Mouse (Mus musculus) T-helper 1 cell (primary cell): ENCODE data around the gene Aff4.

Experiments used
- in situ Hi-C: fragments of 300-600 bp; cut with MboI, MseI; formaldehyde crosslinking; loops from one replicate; pipeline ENCODE4 v1.15.1; 2025; ENCODE audit warnings: high pct_unique_total_duplicates

The Aff4 gene

DNA sequence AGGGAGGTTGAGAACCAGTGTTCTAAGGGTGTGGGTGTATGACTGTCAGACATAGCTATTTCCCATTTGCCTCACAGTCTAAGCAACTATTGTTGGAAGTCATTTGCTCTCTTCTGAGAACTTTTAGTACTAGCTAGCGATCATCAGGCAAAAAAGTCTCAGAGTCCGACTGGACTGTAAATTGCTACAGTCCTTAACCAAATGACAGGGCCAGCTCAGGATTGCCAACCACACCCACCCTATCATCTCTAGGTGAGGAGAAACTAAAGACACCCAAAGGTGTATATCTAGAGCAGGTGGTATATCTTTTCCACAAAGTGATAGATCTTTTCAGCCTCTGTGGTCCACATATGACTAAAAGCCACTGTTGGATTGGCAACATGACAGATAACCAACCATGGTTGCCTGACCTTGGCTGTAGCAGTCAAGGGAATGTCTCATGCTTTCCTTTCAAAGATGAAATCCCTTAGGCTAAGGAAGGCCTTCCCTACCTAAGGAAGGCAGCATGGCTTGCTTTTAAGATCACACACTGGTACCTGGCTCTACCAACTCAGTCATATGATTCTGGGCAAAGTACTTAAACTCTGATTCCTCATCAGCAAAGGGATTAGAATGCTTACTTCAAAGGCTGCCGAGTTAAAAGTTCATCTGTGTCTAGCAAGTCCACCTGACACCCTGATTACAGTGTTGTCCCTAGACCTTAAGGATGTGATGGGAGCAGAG is 77.5 kb downstream of the Aff4 start:
- in situ Hi-C loops, result no loop called here

DNA sequence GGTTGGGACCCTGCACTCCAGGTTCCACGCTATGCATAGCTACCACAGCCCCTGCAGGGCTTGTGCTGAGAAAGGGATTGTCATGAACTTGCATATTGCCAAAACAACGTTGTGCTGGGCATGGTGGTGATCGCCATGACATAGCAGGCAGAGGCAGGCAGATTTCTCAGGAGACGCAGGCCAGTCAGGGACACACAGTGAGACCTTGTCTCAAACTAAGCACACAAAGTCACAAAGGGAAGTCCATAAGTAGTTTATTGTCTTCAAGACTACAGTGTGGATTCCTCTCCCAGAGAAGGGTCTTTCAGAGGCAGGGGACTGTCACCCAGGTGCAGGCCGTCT is 78.1 kb downstream of the Aff4 start:
- in situ Hi-C loops, result no loop called here

DNA sequence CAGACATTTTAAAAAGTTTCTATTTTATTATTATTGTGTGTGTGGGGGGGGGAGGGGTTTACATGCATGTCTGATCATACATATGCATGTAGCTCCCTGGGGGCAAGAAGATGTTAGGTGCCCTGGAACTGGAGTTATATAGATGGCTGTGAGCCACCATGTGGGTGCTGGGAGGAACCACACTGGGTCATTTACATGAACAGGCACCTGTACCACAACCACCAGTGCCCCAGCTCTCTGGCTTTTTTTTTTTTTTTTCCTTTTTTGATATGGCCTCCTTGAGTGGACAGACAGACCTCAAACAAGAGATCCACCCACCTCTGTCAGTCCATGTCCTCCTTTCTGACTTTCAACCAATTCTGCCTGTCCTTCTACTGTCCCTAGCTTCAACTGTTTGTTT is 78.5 kb downstream of the Aff4 start:
- in situ Hi-C loops, result no loop called here

DNA sequence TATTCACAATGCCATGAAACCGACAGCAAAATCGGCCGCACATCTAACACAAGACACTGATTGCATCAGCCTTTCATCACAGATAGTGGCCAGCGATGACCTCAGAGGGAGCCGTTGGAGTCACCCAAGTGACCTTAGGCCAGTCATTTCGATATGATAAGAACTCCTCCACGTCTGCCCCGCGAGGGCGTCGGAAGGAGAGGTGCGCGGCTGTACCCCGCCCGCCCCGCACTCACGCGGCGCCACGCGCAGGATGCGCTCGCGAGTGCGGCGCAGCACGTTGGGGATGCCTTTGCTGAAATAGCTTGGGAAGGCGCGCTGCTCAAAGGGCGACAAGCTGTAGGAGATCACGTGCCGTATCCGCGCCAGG is 79.7 kb downstream of the Aff4 start:
- in situ Hi-C loops, result no loop called here

DNA sequence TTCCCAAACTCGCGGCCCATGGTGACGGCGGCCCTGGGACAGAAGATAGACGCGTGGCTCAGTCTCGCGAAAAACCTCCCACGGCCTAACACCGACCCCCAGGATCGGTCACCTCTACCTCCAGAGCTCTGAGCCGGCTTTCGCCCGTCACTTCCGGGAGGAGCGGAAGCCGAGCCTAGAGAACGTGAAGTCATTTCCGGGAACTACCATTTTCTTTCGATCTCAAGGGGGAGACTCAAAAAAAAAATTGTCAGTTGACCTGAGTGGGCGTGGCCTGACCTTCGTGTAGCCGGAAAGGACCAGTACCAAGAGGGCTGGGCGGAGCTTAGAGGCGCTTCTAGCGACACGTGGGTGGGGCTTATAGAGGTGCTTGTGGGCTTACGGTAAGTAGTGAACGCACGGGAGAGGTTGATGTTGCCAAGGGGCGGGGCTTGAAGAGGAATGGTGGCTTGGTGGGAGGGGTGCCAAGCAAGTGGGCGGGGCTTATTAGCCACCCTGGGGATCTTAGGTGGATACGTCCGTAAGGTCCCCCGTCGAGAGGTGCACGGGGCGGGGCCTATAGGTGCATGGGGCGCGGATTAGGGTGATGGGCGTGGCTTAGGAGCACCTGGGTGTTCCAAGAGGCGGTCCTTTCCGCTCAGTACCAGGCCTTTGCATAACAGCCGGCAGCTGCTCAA is 80.2 kb downstream of the Aff4 start, which contains the start of the genes Uqcrq and Gdf9:
Uqcrq (minus strand) TSS at position 162 of the 677 bp plus-strand sequence.
Gdf9 (plus strand) TSS at position 354 of the 677 bp plus-strand sequence.
- in situ Hi-C loops, result no loop called here

DNA sequence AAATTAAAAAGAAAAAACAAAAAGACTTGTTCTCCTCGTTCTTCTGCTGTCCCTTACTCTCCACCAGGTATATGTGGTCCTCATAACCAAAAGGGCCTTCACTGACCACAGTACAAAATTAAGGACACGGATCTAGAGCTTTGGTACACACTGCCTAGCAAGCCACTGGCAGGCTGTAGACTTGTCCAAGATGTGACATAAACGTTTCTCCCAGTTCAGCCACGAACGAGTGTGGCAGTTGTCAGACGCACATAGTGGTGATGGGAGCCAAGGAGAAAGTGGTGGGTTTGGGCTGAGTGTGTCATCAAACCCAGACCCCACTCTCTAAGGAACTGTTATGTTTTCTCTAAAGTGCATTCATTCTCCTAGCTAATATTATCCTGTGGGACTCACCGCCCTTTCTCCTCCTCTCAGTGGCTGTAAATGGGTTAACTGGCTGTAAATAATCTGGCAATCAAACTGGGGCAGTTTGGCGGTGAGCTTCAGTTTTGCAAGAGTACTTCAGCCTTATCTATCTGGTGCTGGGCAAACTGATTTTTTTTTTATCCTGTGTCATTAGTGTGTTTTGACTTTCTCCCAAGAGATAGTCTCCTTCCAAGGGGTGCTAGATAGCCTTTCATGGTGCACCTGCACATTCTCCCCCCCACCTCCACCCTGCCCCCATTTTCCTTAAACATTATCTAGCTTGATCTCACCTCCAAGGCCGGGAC is 80.9 kb downstream of the Aff4 start:
- in situ Hi-C loops, result no loop called here

DNA sequence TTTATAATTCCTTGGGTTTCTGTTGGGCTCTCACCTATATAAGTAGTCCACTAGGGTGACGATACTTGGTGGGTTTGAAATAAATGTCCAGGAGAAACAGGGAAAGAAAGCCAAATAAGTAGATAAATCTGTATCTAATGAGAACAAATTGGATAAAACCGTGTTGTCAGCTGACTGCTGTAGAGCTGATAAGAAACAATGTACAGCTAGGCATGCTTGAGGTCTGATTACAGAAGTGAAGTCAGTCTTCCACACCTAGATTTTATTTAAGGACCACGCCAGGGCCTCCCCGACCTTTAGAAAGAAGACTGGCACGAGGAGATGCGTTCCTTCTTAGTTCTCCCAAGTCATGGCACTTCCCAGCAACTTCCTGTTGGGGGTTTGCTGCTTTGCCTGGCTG is 82.4 kb downstream of the Aff4 start:
- in situ Hi-C loops, result no loop called here

DNA sequence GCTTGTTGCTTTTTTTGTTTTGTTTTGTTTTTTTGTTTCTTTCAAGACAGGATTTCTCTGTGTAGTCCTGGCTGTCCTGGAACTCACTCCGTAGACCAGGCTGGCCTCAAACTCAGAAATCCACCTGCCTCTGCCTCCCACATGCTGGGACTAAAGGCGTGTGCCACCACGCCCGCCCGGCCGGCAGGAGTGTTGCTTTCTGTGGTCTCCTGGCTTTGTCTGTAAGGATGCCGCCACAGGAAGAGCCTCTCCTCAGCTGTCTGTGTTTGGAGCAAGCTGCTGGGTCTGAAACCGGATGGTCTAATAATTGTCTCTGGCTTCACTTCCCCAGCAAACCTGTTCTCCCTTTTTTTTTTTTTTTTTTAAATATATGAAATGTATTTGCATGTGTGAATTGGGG is 84.9 kb downstream of the Aff4 start:
- in situ Hi-C loops, result no loop called here

DNA sequence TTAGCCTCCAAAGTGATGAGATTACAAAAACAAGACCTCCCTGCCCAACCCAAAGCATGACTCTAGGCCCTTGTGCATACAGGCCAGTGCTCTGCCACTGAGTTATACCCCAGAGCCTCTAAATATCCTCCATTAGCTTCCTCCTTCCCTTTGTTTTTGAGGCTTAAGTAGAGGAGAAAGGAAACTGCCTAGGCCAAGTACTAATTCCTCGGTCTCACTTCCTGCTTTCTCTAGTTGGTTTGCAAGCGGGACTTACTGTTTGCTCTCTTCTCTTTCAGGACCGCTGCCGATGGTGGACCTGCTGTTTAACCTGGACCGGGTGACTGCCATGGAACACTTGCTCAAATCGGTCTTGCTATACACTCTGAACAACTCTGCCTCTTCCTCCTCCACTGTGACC is 85.7 kb downstream of the Aff4 start:
- in situ Hi-C loops, result no loop called here

DNA sequence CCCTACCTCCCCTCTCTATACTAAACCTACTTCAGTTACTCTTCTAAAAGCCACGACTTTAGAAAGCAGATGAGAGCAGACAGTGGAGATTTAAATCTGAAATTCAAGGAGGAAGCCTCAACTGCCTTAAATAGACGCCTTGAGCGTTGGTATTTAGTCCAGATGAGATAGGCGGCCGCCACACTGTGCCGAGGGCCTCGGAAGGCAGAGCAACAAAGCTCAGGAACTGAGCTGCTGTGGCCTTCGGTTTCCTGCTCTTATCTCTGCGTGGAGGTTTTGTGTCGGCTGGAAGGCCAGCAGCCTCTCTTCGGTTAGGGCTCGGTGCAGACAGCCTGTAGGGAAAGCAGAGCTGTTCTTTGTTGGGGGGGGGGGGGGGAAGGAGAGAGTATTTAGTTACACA is 91.3 kb downstream of the Aff4 start:
- in situ Hi-C loops, result no loop called here

DNA sequence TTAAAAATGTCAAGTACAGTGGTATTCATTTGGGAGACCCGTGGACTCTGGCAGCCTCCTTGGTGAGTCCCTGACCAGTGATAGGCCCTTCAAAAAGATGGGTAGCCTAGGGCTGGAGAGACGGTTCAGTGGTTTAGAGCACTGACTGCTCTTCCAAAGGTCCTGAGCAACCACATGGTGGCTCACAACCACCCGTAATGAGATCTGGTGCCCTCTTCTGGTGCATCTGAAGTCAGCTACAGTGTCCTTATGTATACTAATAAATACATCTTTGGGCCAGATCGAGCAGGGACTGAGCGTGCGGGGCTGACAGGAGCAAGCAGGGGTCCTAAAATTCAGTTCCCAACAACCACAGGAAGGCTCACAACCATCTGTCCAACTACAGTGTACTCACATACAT is 93.2 kb downstream of the Aff4 start:
- in situ Hi-C loops, result no loop called here

DNA sequence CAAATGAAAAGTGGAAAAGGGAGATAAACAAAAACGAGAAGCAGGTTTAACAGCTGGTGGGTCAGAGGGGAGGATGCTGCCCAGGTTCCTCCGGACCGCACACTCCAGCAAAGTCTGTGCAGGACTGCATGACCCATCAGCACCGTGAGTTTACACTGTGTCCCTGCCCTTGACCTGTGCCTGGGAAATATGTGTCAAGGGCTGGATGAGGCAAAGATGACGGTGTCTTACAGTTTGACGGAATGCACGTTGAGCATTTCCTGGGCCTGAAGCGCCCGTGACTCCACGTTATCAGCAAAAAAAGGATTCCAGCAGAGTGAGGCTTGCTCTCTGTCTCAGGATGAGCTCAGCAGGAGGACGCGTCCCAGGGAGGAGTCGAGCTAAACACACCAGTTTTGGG is 94.9 kb downstream of the Aff4 start:
- in situ Hi-C loops, result no loop called here

DNA sequence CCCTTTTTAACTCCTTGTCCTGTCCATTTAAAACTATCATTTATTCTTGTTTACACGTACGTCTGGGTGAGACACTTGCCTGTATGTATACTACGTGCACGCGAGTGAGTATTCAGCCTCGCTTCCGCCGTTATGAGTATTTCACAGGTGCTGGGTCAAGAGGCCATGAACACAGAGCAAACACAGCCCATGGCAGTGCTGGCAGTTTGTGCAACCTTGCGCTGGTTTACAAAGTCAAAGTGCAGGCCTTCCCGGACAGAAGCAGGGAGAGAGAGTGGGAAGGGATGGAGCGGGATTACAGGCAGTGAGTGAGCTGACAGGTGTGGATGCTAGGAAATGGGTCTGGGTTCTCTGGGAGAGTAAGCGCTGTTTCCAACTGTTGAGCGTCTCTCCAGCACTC is 95.5 kb downstream of the Aff4 start:
- in situ Hi-C loops, result no loop called here

DNA sequence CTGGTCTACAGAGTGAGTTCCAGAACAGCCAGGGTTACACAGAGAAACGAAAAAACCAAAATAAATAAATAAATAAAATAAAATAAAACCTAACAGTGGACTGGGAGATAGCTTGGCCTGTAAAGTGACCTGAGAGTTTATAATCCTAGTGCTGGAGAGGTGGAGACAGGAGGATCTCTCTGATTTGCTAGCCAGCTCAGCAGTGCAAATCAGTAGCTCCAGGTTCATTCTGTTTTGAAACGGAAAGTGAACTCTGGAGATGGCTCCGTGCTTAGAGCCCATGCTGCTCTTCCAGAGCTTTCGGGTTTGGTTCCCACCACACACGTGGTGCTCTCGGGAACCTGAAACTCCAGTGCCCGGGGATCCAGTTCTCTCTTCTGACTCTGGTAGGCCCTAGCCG is 97.4 kb downstream of the Aff4 start:
- in situ Hi-C loops, result no loop called here

DNA sequence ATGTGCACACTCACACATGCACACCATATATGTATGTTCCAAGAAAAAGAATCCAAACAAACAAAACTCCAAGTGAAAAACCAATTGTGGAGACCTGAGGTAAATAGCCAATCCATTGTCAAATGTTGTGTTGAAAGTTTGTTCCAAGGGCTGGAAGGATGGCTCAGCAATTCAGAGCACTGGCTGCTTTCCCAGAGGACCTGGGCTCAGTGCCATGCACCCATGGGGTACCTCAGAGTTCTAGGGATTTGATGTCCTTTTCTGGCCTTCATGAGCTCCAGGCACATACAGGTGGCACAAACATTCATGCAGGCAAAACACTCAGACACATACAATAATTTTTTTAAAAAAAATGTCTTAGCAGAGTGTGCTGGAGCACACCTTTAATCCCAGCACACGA is 97.9 kb downstream of the Aff4 start:
- in situ Hi-C loops, result no loop called here

DNA sequence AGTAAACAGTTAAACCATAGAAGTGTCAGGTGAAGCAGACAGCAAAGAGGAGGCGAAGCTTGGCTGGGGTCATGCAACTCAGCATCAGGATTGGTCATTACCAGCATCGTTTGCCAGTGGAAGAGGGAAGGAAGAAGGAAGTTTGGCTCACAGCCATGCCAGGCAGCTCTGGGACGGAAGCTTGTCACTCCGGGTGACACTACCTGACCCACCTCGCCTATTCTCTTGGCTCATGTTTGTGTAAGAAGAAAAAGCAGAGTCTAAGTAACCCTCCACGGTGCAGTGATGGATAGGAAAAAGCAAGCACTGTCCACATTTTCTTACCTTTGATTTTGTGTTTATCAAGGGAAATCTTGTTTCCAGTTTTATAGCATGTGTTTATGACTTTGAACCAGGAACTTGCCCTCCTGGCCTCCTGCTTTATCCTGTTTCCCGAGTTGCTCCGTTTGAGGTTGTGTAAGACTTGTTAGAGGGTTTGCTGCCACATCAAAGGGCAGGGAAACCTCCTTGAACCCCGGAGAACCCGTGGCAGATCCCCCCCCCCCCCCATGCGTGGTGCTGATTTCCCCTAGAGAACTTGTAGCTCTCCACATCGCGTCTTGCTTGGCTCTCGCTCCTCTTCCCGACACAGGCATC is 99.6 kb downstream of the Aff4 start:
- in situ Hi-C loops, result no loop called here

DNA sequence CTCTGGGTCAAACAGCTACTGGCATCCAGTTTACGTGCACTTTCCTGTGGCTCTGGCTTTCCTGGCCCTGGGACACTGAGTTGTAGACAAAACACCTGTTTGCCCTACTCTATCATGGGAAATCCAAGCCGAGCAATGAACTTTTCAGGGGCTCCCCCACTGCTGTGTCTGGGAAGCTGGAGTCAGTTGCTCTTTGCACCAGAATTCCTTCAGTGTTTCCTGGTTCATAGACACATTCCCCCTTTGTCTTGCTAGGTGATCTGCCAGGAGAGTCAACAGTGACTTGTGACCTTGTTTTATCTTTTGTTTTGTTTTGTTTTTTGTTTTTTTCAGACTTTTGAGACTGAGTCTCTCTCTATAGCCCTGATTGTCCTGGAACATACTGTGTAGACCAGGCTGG is 100.7 kb downstream of the Aff4 start:
- in situ Hi-C loops, result no loop called here

DNA sequence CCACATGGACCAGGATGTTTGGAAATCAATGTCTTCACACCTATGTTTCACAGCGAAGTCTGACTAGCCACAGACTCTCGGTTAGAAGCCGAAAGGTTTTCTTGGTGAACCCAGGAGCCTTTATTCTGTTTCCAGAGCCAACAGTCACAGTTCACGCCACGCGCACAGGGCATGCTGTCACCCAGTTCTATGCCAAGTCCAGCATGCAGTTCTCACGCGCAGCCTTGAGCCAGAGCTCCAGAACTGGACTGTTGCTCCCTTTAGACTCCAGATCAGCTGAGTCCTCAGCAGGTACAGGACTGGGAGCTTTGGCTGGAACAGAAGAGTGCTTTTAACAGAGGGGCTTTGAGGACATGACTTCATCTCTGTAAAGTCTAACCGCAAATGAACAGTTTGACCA is 101.8 kb downstream of the Aff4 start:
- in situ Hi-C loops, result no loop called here

DNA sequence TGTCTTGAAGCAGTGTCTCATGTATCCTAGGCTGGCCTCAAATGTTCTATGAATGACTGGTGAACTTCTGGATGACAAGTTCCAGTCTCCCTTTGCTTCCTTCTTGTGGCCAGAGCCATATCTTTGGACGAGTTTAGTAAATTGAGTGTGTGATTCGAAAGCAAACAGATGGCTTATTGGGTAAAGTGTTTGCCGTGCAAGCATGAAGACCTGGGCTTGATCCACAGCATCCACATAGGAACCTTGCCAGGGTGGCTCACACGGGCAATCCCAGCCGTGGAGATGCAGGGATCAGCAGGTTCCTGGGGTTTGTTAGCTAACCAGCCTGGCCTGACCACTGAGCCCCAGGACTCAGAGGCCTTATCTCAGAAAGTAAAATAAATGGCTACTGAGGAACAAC is 102.4 kb downstream of the Aff4 start:
- in situ Hi-C loops, result no loop called here

DNA sequence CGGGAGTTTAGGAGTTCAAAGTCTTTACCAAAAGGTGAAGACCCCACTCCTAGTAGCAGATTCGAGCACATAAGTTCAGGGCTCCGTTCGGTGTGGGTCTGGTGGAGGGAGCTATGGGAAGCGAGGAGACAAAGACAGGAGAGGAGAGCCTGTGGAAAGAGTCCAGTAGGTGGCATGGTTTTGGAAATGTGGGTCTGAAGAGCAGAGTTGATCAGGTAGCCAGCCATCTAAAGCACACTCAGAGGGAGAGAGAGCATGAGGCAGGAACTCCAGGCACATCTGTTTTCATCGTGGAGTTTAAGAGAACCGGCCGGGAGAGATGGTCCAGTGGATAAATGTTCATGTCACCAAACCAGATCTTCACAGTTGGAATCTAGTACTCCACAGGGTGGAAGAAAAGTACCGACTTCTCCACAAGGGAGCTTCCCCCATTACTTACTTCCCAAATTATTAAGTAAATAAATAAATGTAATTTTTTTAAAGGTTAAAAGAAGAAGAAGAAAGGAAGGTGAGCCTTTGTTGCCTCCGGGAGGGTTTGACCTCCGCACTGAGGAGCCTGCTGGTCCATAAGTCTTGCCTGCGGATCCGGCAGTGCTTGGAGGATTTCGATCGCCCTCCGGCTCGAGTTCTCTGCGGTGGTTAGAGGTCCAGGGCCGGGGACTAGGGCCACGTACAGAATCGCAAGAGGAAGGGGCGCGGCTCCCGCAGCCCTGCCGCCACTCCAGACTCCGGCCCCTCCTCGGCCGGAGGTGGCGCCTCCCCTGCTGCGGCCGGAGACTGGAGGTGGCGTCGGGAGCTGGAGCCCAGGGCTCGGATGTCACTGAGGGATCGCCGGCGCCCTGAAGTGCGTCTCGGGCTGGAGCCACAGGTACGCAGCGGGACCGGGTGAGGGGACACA is 106.1 kb downstream of the Aff4 start, which contains the start of the genes Gm10447 and Shroom1:
Gm10447 (minus strand) TSS at position 637 of the 898 bp plus-strand sequence.
Shroom1 (plus strand) TSS at position 732 of the 898 bp plus-strand sequence.
- in situ Hi-C loops, result no loop called here

DNA sequence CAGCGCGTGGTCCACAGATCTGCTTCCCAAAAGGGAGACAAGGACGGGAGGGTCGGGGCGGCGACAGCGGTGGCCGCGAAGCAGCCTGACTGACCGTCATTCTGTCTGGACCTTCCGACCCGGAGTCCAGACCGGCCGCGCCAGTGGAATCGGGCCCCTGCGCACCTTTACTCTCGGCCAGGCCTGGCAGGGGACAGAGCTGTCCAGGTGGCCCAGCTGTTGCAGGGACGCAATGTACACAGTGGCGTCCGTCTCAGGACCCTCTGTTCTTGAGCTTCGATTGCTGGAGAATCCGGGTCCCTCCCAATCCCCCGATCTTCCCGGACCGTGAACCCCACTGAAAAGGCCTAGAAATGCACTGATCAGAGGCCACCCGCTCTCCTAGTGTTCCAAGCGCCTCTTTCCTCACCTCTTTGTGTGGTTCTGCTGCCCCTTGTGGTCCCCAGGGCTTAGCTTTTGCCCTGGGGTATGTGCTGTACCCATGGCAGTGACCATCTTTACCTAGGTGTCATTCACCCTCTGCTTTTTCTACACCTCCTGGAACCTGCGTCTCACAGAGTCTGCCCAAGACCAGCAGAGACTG is 106.8 kb downstream of the Aff4 start:
- in situ Hi-C loops, result no loop called here
